Mouse (Mus musculus): Measurements from ENCODE around the gene Cpm.
"Not testable (repeated sequence)": the region's sequence is repeated elsewhere in the genome, so short reads cannot be mapped to it uniquely, and the experiment has no call there.

Cpm gene

DNA sequence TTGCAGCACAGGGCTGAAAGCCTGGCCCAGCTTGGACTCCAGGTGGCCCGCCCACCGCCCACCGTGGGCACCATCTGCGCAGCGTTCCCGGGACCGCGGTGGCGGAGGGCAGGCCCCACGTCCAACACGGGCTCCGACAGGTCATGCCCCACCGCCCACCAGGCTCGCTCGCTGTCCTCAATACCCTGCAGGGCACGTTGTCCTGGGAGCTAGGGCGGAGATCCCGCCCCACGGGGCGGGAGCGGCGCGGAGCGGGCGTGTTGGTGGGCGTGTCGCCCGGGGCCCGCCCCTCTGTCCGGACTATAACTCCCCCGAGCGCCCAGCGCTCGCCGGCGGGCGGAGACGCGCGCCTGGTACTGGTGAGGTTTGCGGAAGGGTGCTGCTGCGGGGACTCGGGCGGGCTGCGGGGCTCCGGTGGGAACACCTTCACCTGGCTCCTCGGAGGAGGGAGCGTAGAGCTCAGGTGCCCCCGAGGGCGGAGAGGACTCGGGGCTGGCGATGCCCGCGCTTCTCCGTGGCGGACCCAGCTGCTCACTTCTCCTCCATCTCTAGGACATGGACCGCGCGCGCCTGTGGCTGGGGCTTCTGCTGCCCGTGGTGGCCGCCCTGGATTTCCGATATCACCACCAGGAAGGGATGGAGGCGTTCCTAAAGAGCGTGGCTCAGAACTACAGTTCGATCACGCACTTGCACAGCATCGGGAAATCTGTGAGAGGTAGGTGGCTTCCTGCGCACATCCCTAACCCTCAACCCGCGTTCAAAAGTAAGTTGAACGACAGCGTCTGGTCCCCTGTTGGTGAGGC is at the start of gene Cpm:
TSS of gene Cpm (plus strand) at position 332 of the 803 bp plus-strand sequence.
- peak; percentile 86 for DNase-seq (ENCODE audit: low spot score)

DNA sequence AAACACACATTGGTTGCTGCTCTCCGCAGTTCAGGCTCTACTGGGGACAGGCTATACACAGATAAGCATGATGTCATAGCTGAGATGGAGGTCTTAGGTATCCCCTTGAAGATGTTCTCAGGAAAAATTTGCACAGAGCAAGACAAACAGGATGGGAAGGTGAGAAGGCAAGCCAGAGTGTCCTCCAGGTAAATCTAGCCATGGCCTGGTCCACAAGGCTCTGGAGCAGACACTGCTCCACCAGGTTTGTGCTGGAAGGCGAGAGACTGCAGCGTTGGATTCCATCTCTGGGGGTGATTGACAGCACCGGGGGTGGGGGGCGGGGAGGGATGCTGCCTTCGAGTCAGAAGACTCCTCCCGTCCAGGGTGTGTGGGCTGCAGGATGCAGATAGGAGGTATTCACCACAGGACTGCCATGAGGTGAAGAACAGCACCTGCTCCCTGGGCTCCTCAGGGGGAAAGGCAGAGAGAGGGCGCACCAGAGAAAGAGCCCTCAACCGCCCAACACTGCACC is 49.5 kb upstream of the Cpm start:
- DNase-seq (ENCODE audit: low spot score), result no peak

DNA sequence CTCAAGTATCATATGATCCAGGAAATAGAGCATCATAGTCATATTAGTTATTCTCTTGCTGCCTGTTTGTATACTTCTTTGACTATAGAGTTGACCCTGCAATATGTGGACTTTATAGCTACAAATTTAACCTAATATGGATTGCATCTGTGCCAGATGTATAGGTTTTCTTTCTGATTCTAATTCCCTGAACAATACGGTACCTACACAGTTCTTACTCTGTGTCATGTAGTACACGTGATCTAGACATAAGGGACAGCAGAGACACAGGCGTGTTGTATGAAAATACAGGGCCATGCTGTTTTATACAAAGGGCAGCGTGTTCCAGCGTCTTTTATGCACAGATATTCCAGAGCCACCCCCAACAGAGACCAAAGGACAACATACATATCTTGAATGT is 48.9 kb upstream of the Cpm start:
- DNase-seq (ENCODE audit: low spot score), result no peak

DNA sequence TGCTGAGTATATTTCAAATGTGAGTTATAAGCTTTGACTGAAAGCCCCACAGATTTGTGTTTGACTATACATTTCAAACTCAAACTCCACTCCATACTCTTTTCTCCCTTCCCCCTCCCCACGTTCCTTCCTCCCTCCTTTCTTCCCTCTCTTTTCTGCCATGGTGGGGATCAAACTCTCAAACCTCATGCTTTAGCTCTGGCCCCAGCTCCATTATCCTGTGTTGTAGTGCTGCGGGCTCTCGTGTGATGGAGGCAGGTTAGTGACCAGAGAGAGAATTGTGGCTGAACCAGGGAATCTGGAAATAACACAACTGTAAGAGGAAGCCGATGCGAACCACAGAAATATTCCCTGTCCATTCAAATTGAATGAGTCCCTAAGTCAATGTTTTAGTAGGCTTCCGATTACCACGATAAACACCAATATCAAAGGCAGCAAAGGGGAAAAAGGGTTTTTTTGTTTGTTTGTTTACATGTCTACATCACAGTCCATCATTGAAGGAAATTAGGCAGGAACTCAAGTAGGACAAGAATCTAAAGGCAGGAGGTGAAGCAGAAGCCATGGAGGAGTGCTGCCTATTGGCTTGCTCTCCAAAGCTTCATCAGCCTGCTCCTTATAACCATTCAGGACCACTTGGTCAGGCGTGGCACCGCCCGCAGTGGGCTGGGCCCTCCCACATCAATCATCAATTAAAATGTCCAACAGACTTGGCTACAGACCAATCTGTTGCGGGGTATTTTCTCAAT is 48.1 kb upstream of the Cpm start:
- no peak for DNase-seq (ENCODE audit: low spot score)

DNA sequence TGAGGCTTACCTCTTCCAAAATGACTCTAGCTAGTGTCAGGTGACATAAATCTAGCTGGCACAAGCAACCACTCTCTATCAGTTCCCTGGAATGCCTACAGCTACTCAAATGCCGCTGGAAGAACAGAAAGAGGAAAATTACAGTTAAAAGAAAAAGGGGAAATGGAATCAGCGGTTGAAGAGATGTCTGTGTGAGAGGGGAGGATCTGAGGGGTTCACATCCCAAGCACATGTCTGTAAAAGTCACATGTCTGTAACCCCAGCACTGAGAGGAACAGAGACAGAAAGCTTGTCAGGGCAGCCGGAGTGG is 47.6 kb upstream of the Cpm start:
- no peak for DNase-seq (ENCODE audit: low spot score)

DNA sequence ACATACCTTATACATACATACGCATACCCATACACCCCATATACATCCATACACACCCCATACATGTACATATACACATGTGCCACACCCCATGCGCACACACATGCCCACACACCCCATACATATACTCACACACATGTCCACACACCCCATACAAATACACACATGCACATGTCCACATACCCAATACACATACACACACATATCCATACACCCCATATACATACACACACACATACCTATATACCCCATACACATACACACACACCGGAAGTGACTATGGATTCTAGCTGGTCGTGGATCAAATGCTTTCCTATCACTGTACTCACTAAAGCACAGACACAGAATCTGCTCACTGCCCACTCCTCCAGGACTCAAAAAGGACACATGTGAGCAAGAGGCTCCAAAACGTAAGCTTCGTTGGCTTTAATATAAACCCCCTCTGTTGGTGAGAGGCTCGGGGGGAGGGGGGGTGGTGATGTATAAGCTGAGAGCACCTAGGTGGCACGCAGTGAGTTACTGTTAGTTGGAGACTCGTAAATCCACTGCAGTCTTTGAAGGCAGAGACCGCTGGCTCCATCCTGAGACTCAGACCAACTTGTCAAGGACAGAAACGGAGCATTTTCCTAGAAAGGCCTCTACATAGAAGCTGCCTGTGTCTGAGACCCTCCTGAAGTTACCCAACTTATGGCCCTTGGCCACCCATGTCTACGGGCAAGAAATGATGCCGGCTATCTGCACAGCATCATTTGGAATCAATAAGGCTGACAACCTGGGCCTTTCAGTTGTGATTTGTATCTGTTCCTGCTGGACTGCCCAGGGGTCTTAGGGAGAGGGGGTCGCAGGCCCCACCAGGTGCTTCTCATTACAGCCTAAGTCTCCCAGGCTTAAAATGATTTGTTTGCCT is 45.9 kb upstream of the Cpm start:
- peak; percentile 69 for DNase-seq (ENCODE audit: low spot score)

DNA sequence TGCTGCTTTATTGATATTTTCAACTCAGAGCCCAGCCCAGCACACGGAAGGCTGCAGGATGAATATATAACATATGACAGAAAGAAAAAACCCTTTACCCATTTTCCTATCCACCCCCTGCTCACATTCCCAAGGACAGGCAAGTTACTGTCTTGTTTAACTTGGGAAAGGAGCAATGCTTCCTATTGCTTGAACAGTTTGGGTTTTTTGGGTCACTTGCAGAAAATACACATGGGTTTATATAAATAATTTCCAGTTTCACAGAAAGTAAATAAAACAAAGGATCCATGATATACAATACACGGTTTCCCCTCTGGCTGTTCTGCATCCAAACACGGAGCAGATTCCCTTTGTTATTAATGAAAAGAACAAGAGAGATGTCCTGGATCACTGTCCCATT is 45.2 kb upstream of the Cpm start:
- DNase-seq (ENCODE audit: low spot score), result no peak

DNA sequence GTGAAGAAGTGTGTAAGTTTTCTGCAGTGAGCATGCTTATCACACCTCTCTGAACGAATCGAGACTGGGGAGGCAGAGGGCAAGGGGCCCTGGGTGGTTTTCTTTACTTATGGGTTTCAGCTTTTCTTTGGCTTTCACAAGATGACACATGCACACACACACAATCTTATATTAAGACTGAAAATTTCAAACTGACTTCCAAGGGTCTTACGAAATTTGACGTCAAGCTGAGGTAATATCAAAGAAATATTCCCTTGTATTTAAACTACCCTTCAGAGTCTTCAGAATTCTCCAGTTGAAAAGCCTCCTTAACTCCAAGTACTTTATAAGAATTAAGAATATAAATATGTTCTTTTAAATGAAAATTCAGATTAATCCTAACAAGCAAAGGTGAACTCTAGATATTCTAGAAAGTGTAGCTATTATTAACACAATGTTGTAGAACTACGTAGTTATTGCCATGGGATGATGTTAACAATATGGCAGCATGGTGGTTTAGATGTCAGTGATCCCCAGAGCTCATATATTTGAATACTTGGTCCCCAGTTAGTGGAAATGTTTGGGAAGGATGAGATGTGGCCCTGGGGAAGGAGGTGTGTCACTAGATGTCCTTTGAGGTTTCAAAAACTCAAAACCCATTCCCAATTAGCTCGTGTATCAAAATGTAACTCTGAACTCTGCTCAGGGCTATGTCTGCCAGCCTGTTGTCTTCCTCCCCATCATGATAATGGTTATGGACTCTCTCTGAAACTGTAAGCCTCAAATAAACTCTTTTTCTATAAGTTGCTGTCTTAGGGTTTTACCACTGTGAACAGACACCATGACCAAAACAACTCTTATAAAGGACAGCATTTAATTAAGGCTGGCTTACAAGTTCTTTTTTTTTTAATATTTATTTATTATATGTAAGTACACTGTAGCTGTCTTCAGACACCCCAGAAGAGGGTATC is 44.5 kb upstream of the Cpm start:
- no peak for DNase-seq (ENCODE audit: low spot score)

DNA sequence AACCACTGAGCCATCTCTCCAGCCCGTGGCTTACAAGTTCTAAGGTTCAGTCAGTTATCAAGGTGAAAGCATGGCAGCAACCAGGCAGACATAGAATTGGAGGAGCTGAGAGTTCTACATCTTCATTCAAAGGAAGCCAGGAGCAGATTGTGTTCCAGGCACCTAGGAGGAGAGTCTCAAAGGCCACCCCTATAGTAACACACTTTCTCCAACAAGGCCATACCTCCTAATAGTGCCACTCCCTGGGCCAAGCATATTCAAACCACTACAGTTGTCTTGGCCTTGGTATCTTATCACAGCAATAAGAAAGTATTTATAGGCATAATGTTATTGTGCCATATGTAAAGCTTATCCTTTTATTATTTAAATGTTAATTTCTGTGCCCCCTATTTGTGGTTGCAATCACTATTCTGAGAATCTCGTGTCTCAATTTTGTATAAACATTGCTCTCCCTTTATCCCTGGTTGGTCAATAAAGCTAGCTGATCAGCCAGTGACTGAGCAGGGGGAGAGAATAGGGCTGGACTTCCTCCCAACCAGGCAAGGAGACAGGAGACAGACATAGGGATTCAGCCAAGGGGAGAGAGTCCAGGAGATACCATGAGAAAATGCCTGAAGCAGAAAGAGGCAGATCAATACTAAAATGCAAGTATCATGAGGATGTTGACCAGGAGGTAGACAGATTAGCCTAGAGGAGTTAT is 43.5 kb upstream of the Cpm start:
- no peak for DNase-seq (ENCODE audit: low spot score)

DNA sequence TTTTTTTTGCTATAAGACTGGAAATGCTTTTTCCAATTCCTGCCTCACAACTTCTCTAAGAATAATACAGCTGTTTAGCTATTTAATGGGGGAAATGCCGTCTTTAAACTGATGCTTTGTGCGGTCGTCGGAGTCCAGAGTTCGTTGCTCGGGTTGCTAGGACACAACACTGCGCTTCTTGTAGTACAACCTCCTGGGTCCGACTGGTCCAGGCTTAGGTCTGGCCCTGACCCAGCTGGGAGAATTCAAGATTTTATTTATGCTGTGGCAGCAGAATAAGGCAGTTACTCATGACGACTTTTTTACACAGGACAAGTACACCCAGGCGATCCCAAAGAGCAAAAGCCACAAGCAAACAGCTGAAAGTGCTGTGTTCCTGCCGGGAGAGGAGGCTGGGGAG is 42.4 kb upstream of the Cpm start:
- peak; percentile 29 for DNase-seq (ENCODE audit: low spot score)

DNA sequence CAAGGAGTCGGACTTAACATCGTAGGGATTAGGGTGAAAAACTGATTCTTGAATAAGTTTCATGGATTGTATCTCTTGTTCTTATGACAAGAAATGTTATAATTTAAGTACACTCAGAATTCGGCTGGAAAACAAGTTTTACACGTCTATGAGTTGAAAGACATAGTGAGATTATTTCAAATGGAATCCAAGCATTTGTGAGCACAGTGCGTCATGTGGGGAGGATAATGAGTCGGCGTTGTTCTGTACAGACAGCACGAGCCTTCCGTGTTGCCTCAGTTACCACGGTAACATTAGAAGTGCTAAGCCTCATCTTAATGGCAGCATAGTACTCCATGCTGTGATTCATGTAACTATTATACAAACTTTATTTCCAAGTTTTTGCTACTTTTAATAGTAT is 42.0 kb upstream of the Cpm start:
- no peak for DNase-seq (ENCODE audit: low spot score)

DNA sequence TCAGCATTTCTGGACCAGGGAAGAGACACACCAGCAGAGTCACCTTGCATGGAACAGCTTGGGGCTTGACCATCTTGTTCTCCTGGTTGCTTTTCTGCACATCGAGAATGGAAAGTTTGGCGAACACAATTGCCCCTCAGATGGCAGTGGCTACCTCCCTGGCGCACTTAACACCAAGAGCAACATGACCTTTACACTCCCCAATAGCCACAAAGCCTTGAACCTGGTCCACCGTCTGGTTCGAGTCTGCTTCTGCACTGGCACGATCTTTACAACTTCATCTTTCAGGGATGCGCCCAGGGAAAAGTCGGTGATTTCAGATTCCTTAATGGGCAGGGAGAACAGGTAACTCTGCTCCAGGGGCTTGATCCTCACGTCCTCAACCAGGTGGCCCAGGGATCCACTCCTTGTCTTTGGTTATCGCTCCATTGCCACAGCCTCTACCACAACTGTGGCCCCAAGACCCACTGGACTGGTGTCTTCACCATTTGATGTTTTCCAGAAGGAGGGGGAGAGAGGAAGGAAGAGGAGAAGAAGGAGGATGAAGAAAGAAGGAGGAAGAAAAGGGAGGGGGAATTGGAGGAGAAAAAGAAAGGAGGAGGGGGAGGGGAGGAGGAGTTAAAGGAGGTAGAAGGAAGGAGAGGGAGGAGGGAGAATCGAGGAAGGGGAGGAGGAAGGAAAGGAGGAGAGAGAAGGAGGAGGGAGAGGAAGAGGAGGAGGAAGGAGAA is 40.7 kb upstream of the Cpm start:
- not testable (repeated sequence) for DNase-seq (ENCODE audit: low spot score)

DNA sequence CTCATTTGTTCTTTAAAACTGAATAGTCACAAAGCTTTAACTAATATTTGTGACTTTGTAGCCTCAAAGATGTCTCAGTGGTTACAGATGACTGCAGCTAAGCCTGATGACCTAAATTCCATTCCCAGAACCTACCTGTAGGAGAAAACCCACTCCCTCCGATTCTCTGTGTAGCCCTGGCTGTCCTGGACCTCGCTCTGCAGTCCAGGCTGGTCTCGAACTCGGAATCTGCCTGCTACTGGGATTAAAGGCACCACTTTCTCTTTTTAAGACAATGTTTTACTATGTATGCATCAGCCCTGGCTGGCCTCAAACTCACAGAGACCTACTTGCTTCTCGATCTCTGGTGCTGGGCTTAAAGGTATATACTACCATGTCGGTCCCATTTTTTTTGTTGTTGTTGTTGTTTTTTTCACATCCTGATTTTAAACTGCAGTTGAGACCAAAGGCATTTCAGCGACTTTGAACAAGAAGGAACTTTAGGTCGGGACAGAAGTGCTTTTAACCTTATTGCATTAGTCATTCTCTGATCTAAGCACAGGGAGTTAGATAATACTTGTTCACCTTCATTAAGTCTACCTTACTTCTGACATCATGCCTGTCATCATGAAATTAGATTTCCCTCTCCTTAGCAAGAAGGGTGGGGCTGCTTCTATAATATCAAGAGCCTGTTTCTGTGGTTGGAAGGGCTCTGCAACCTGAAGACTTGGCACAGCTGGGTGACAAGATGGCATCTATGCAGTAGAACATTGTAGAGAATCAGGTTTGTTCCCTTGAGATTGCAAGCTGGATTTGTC is 40.0 kb upstream of the Cpm start:
- DNase-seq (ENCODE audit: low spot score), result no peak

DNA sequence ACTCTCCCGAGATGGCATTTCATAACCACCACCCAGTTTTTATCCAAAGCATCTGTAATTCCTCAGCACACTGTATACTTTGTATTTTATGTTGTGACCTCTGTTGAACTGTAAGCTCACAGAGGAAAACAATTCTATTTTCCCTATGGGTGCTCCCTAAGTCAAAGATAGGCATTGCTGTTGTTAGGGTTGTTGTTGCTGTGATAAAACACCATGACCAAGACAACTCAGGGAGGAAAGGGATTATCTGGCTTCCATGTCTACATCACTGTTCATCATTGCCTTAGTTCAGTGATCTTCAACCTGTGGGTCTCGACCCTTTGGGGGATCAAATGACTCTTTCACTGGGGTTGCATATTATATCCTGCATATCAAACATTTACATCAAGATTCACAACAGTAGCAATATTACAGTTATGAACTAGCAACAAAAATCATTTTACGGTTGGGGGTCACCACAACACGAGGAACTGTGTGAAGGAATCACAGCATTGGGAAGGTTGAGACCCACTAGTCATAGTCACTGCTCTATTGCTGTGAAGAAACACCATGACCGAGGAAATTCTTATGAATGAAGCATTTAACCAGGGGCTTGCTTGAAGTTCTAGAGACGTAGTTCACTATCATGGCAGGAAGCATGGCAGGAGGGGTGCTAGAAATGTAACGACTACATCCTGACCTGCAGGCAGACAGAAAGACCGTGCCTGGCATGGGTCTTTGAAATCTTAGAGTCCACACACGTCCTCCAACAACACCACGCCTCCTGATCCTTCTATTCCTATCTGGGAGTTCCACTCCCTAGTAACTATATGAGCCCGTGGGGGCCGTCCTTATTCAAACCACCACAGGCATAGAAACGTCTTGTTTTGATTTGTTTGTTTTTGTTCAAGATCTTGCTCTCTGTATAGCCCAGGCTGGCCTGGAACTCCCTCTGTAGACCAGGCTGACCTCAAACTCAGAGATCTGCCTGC is 38.7 kb upstream of the Cpm start:
- no peak for DNase-seq (ENCODE audit: low spot score)

DNA sequence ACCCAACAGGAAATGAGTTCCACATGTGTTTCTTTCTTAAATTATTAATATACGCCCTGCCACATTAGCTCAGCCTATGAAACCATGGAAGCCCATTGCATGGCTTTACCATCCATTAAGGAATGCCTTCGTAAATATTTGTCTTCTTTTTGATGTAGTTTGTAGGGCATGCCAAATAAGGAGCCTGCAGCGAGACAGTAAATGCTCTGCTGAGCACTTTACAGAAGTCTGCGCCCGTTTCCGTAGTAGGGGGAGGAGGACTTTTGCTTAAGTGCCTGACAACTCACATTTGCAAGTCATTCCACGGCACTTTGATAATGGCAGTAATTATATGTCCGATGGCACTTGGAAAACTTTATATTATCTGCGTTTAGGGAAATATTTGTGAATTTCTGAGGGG is 37.5 kb upstream of the Cpm start:
- no peak for DNase-seq (ENCODE audit: low spot score)

DNA sequence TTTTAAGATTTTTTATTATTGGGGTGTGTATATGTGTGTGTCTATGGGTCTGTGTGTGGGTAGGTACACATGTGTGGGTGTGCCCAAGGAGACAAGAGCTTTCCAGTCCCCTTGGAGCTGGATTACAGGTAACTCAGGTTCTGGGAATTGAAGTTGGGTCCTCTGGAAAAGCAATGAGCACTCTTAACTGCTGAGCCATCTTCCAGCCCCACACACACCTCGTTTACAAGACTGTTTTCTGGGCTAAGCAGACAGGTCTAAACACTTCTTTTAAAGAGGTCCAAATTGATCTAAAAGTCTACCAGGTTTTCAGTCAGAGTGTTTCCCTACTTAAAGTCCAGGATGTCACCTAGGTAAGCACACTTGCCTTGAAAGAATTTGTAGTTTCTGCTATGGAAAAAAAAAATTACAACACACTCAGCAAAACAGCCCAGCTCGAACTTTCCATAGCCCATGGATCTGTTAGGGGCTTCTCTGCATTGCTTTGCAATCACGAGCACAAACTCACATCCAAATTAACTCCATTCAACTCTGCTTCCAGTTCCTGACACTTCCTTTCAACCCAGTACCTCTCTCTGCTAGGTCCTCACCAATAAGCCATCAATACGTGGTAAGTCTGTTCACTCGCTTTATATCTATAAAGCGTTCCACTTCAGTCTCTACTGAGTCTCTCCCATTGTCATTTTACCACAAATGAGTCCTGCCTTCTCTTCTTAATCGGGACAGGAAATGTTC is 36.8 kb upstream of the Cpm start:
- DNase-seq (ENCODE audit: low spot score), result no peak

DNA sequence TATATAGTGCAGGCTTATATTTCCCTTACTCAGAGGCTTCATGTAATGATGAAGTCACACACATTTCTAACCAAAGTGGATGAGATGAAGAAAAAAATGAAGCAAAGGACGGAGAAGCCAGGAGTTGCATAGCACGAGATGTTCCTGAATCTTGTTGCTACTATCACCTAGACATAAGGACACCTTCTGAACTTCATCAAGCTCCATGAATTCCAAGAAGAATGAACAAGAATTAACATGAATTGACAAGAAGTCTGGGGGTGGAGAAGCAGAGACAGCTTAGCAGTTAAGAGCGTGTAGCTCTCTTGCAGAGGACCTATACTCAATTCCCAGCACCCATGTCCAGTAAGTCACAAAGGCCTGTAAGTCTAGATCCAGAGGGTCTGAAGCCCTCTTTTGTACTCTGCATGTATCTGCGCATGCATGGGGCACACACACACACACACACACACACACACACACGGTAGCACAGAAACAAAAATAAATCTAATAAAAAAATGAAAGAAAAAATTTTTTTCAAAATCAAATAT is 36.2 kb upstream of the Cpm start:
- DNase-seq (ENCODE audit: low spot score), result no peak
